Mouse (Mus musculus) MEL (cell line): ENCODE data around the gene Trmt11. TPM values are rescaled to one million over a fixed set of nuclear protein-coding genes. Genes with fewer than 3 reads are reported as not detected.
A peak's percentile ranks its signal among the peaks of the same experiment; 100 is the strongest.

Experiments used
- DNase-seq: peaks from one replicate; pipeline ENCODE4 v3.0.0; 2011; ENCODE audit warnings: low read depth, low spot score
- H3K27ac ChIP-seq: 2 replicates; pipeline ENCODE4 v1.5.1; 2012; ENCODE audit warnings: low read depth, mild to moderate bottlenecking, control low read depth, low read length, moderate library complexity; ENCODE audit not compliant: control insufficient read depth
- H3K27me3 ChIP-seq, 2 experiments: fragments of 150-350 bp in 1 of 2; sonication (generic) in 1 of 2; 2 replicates each; pipeline ENCODE4 v1.6.1; 2012; ENCODE audit warnings: low read length in 2 of 2, mild to moderate bottlenecking in 2 of 2, improper control_type of control experiment in 1 of 2, moderate library complexity in 1 of 2; ENCODE audit not compliant: insufficient read depth in 2 of 2, control insufficient read depth in 1 of 2
- H3K36me3 ChIP-seq, 2 experiments: 2 replicates each; pipeline ENCODE4 v1.6.1; 2012 to 2014; ENCODE audit warnings: low read length in 2 of 2, improper control_type of control experiment in 1 of 2, inconsistent platforms in 1 of 2, mild to moderate bottlenecking in 1 of 2; ENCODE audit not compliant: insufficient read depth in 2 of 2, control insufficient read depth in 1 of 2
- H3K4me1 ChIP-seq, 2 experiments: fragments of 150-350 bp in 1 of 2; sonication (generic) in 1 of 2; 2 replicates each; pipeline ENCODE4 v1.6.1; 2012; ENCODE audit warnings: low read length in 2 of 2, improper control_type of control experiment in 1 of 2, mild to moderate bottlenecking in 1 of 2; ENCODE audit not compliant: insufficient read depth in 2 of 2, control insufficient read depth in 1 of 2
- H3K4me3 ChIP-seq, 2 experiments: fragments of 150-350 bp in 1 of 2; sonication (generic) in 1 of 2; 2 replicates each; pipeline ENCODE4 v1.5.1; 2012; ENCODE audit warnings: low read depth in 2 of 2, low read length in 2 of 2, mild to moderate bottlenecking in 2 of 2, moderate library complexity in 2 of 2, control low read depth in 1 of 2, improper control_type of control experiment in 1 of 2; ENCODE audit not compliant: control insufficient read depth in 1 of 2, insufficient read depth in 1 of 2
- H3K79me2 ChIP-seq: 2 replicates; pipeline ENCODE4 v1.6.1; 2012; ENCODE audit warnings: mild to moderate bottlenecking, low read length, moderate library complexity; ENCODE audit not compliant: control insufficient read depth, poor library complexity, insufficient read depth
- H3K9ac ChIP-seq: 2 replicates; pipeline ENCODE4 v1.6.1; 2012; ENCODE audit warnings: low read depth, mild to moderate bottlenecking, control low read depth, low read length, moderate library complexity; ENCODE audit not compliant: control insufficient read depth, poor library complexity, severe bottlenecking
- H3K9me3 ChIP-seq: fragments of 150-350 bp; sonication (generic); replicated peaks from 2 replicates; pipeline ENCODE4 v1.6.1; 2012; ENCODE audit warnings: mild to moderate bottlenecking, low read length, improper control_type of control experiment, moderate library complexity; ENCODE audit not compliant: insufficient read depth
- BHLHE40 ChIP-seq: IDR thresholded peaks from 2 replicates; pipeline ENCODE4 v1.6.1; 2012; ENCODE audit warnings: low read depth, mild to moderate bottlenecking, inconsistent platforms, low read length, improper control_type of control experiment, borderline replicate concordance
- CHD1 ChIP-seq: IDR thresholded peaks from 2 replicates; pipeline ENCODE4 v1.6.1; 2012; ENCODE audit warnings: low read depth, mild to moderate bottlenecking, inconsistent platforms, low read length, improper control_type of control experiment
- CTCF ChIP-seq, 3 experiments: IDR thresholded peaks in 2 of 3; conservative IDR thresholded peaks in 1 of 3; 2 replicates each; pipeline ENCODE4 v1.5.1; 2011 to 2012; ENCODE audit warnings: low read length in 3 of 3, low read depth in 2 of 3, mild to moderate bottlenecking in 2 of 3, improper control_type of control experiment in 1 of 3, inconsistent platforms in 1 of 3, mixed read lengths in 1 of 3, moderate library complexity in 1 of 3; ENCODE audit not compliant: control insufficient read depth in 1 of 3, insufficient read depth in 1 of 3, poor library complexity in 1 of 3, severe bottlenecking in 1 of 3
- E2F4 ChIP-seq: IDR thresholded peaks from 2 replicates; pipeline ENCODE4 v1.6.1; 2011; ENCODE audit warnings: low read depth, low read length, improper control_type of control experiment, borderline replicate concordance
- ELF1 ChIP-seq: IDR thresholded peaks from 2 replicates; pipeline ENCODE4 v1.6.1; 2014; ENCODE audit warnings: low read depth, mild to moderate bottlenecking, inconsistent platforms, low read length, improper control_type of control experiment, moderate library complexity
- HCFC1 ChIP-seq: IDR thresholded peaks from 2 replicates; pipeline ENCODE4 v1.6.1; 2012; ENCODE audit warnings: low read depth, mild to moderate bottlenecking, inconsistent platforms, low read length, improper control_type of control experiment, moderate library complexity
- JUND ChIP-seq: IDR thresholded peaks from 2 replicates; pipeline ENCODE4 v1.6.1; 2011; ENCODE audit warnings: low read depth, mild to moderate bottlenecking, improper control_type of control experiment, low read length
- MAFK ChIP-seq: IDR thresholded peaks from 2 replicates; pipeline ENCODE4 v1.6.1; 2011; ENCODE audit warnings: low read depth, mild to moderate bottlenecking, low read length, improper control_type of control experiment, borderline replicate concordance
- MXI1 ChIP-seq: IDR thresholded peaks from 2 replicates; pipeline ENCODE4 v1.6.1; 2011; ENCODE audit warnings: mild to moderate bottlenecking, low read depth, low read length, improper control_type of control experiment
- MYB ChIP-seq: IDR thresholded peaks from 2 replicates; pipeline ENCODE4 v1.6.1; 2011; ENCODE audit warnings: mild to moderate bottlenecking, low read depth, low read length, improper control_type of control experiment
- NELFE ChIP-seq: IDR thresholded peaks from 2 replicates; pipeline ENCODE4 v1.6.1; 2011; ENCODE audit warnings: low read depth, low read length, improper control_type of control experiment
- NRF1 ChIP-seq: IDR thresholded peaks from 2 replicates; pipeline ENCODE4 v1.6.1; 2014; ENCODE audit warnings: low read depth, mild to moderate bottlenecking, inconsistent platforms, low read length, improper control_type of control experiment, moderate library complexity; ENCODE audit not compliant: poor library complexity, insufficient read depth, severe bottlenecking
- POLR2A ChIP-seq, 2 experiments: IDR thresholded peaks; 2 replicates each; pipeline ENCODE4 v1.6.1; 2011 to 2012; ENCODE audit warnings: low read length in 2 of 2, mild to moderate bottlenecking in 2 of 2, control low read depth in 1 of 2, improper control_type of control experiment in 1 of 2, low read depth in 1 of 2, moderate library complexity in 1 of 2; ENCODE audit not compliant: control insufficient read depth in 1 of 2, insufficient read depth in 1 of 2, poor library complexity in 1 of 2
- POLR2AphosphoS2 ChIP-seq: IDR thresholded peaks from 2 replicates; pipeline ENCODE4 v1.6.1; 2011; ENCODE audit warnings: low read length, improper control_type of control experiment
- POLR2AphosphoS5 ChIP-seq: IDR thresholded peaks from 2 replicates; pipeline ENCODE4 v1.6.1; 2012; ENCODE audit warnings: low read depth, borderline replicate concordance, mild to moderate bottlenecking, inconsistent platforms, low read length, moderate library complexity, mixed read lengths
- RAD21 ChIP-seq: IDR thresholded peaks from 2 replicates; pipeline ENCODE4 v1.6.1; 2011; ENCODE audit warnings: mild to moderate bottlenecking, low read depth, low read length, improper control_type of control experiment
- SIN3A ChIP-seq: IDR thresholded peaks from 2 replicates; pipeline ENCODE4 v1.6.1; 2012; ENCODE audit warnings: low read length, improper control_type of control experiment, inconsistent platforms
- SMC3 ChIP-seq: IDR thresholded peaks from 2 replicates; pipeline ENCODE4 v1.6.1; 2011; ENCODE audit warnings: low read depth, low read length, improper control_type of control experiment
- TAL1 ChIP-seq: IDR thresholded peaks from 2 replicates; pipeline ENCODE4 v1.6.1; 2012; ENCODE audit warnings: mild to moderate bottlenecking, inconsistent platforms, low read length, moderate library complexity, mixed read lengths
- TBP ChIP-seq: IDR thresholded peaks from 2 replicates; pipeline ENCODE4 v1.8.0; 2011; ENCODE audit warnings: low read depth, low read length, improper control_type of control experiment
- TCF12 ChIP-seq: IDR thresholded peaks from 2 replicates; pipeline ENCODE4 v1.6.1; 2014; ENCODE audit warnings: low read depth, mild to moderate bottlenecking, inconsistent platforms, low read length, improper control_type of control experiment, moderate library complexity
- UBTF ChIP-seq: IDR thresholded peaks from 2 replicates; pipeline ENCODE4 v1.6.1; 2012; ENCODE audit warnings: low read depth, mild to moderate bottlenecking, inconsistent platforms, low read length, improper control_type of control experiment, moderate library complexity, borderline replicate concordance; ENCODE audit not compliant: insufficient read depth
- ZKSCAN1 ChIP-seq: IDR thresholded peaks from 2 replicates; pipeline ENCODE4 v1.6.1; 2012; ENCODE audit warnings: low read depth, mild to moderate bottlenecking, inconsistent platforms, low read length, improper control_type of control experiment, moderate library complexity
- ZMIZ1 ChIP-seq: IDR thresholded peaks from 2 replicates; pipeline ENCODE4 v1.6.1; 2012; ENCODE audit warnings: low read depth, mild to moderate bottlenecking, inconsistent platforms, low read length, improper control_type of control experiment, moderate library complexity
- ZNF384 ChIP-seq: IDR thresholded peaks from 2 replicates; pipeline ENCODE4 v1.6.1; 2012; ENCODE audit warnings: low read depth, mild to moderate bottlenecking, inconsistent platforms, low read length, improper control_type of control experiment
- polyA plus RNA-seq, 2 experiments: library from polyadenylated mRNA; stranded (reverse) in 1 of 2; unstranded in 1 of 2; fragments of >175 nt in 1 of 2; fragments of >200 nt in 1 of 2; gene quantifications; 2 replicates each; pipeline versions ENCODE4 v1.2.1 to v1.2.4; 2012; ENCODE audit warnings: low replicate concordance in 2 of 2, low read depth in 1 of 2; ENCODE audit not compliant: insufficient read length in 2 of 2, insufficient read depth in 1 of 2, missing spikeins in 1 of 2
- total RNA-seq: library from RNA; depleted of rRNA; stranded (reverse); fragments of 300-350 nt; gene quantifications from 2 replicates; pipeline ENCODE4 v1.2.3, GENCODE M21; 2012; rRNA removed

Gene Trmt11
- total RNA-seq (22.6 and 23.4 TPM in 2 replicates), polyA plus RNA-seq (10 to 100 TPM in 1 of 2 experiments, not detected in 1; 15.8 TPM)

DNA sequence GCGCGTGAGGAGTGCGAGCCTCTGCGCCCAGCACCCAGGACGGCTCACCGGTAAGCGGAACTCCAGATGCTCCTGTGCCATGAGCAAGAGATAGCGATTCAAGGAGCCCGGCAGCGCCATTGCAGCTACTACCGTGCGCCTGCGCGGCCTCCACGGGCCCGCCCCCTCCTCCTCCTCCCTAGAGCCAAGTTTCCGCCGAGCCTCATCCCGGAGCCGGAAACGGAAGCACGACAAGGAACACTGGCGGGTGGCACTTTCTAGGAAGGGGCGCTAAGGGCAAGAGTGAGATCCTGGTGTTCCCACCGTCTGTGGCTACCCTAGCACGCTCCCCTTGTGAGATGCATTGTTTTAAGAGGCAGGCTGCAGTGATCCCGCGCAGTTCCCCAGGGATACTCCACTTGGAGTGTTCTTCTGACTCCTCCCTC lies at the start of gene Trmt11:
TSS of gene Trmt11 (minus strand) at position 208 of the 425 bp plus-strand sequence.
- peak within 1 kb of the TSS; percentile 72 to 89 for H3K4me3 ChIP-seq
- H3K9me3 ChIP-seq = no peaks in the 10 kb centered on the region
- peak within 1 kb of the TSS; percentile 85 for H3K9ac ChIP-seq
- H3K36me3 ChIP-seq = peaks cover 9 to 18% of the 10 kb centered on the region in 2 experiments
- TF ChIP-seq TCF12 = peak; percentile 67; the same call in 1 of the 2 replicates
- TF ChIP-seq ZNF384 = no peak
- no peak for TF ChIP-seq CTCF (IDR thresholded peaks at IDR 0.05 in 2 of 3, conservative IDR thresholded peaks at IDR 0.05 in 1 of 3; ENCODE audit: control insufficient read depth in 1 of 3, insufficient read depth in 1 of 3, low read depth in 2 of 3, low read length in 3 of 3, poor library complexity in 1 of 3, severe bottlenecking in 1 of 3)
- no peak for TF ChIP-seq ZKSCAN1
- no peak for TF ChIP-seq E2F4
- no peak for TF ChIP-seq TAL1
- TF ChIP-seq NRF1 = peak; percentile 96
- TF ChIP-seq POLR2AphosphoS2 = peak; percentile 93
- TF ChIP-seq NELFE = peak; percentile 89
- TF ChIP-seq SMC3 = no peak
- TF ChIP-seq SIN3A = no peak
- peak; percentile 93 for TF ChIP-seq ZMIZ1
- TF ChIP-seq ELF1 = peak; percentile 89
- peak; percentile 85 for TF ChIP-seq HCFC1
- 0 out of 2 replicates have a peak, but pooled peaks have one; percentile 70 for TF ChIP-seq POLR2AphosphoS5
- peak; percentile 72 to 93 for TF ChIP-seq POLR2A (IDR thresholded peaks at IDR 0.05; ENCODE audit: control insufficient read depth in 1 of 2, insufficient read depth in 1 of 2, low read depth in 1 of 2, low read length in 2 of 2, poor library complexity in 1 of 2)
- peak; percentile 58; the same call in 1 of the 2 replicates for TF ChIP-seq MXI1
- TF ChIP-seq TBP = peak; percentile 72
- no peak for TF ChIP-seq JUND
- no peak for TF ChIP-seq CHD1
- no peak for TF ChIP-seq RAD21
- TF ChIP-seq MAFK = no peak
- TF ChIP-seq BHLHE40 = no peak
- TF ChIP-seq UBTF = no peak
- TF ChIP-seq MYB = no peak
- peaks cover 22% of the 10 kb centered on the region for H3K79me2 ChIP-seq
- H3K27ac ChIP-seq = peak within 1 kb of the TSS; percentile 60
- H3K27me3 ChIP-seq = no peaks in the 10 kb centered on the region
- H3K4me1 ChIP-seq = peaks cover 0 to 11% of the 10 kb centered on the region in 2 experiments; a peak in 2 of 4 replicates
- peak; percentile 96 for DNase-seq
